Mouse (Mus musculus) liver, postnatal 0 days (tissue): ENCODE measurements at regions not wholly inside any gene's neighbourhood (a gene's known extent, or its start where the extent isn't known, plus 50 kb on each side); places are given as distances from the start of the nearest gene placed in this dataset.

Experiments used
- ATAC-seq: fragments of 200-750 bp; cut with Nextera tagmentation; 2 replicates; pipeline ENCODE4 v1.8.0; 2017; ENCODE audit warnings: mild to moderate bottlenecking, moderate library complexity
- DNase-seq: peaks from one replicate; pipeline ENCODE4 v3.0.0-alpha.2; 2016
- H3K27ac ChIP-seq: fragments of 300-500 bp; sonication (generic); 2 replicates; pipeline ENCODE4 v1.5.1; 2014; ENCODE audit warnings: antibody characterized with exemption, moderate library complexity, mild to moderate bottlenecking, low read depth
- H3K27me3 ChIP-seq: fragments of 300-500 bp; sonication (generic); 2 replicates; pipeline ENCODE4 v1.6.1; 2014; ENCODE audit warnings: low read length, control low read depth, mixed read lengths; ENCODE audit not compliant: insufficient read depth
- H3K36me3 ChIP-seq: fragments of 300-500 bp; sonication (generic); replicated peaks from 2 replicates; pipeline ENCODE4 v1.6.1; 2014; ENCODE audit warnings: mild to moderate bottlenecking, control low read depth, low read length, moderate library complexity, mixed read lengths; ENCODE audit not compliant: insufficient read depth
- H3K4me1 ChIP-seq: fragments of 300-500 bp; sonication (generic); 2 replicates; pipeline ENCODE4 v1.6.1; 2014; ENCODE audit warnings: antibody characterized with exemption, mild to moderate bottlenecking, control low read depth; ENCODE audit not compliant: insufficient read depth
- H3K4me2 ChIP-seq: fragments of 300-500 bp; sonication (generic); 2 replicates; pipeline ENCODE4 v1.6.1; 2014; ENCODE audit warnings: low read depth, mild to moderate bottlenecking, low read length, moderate library complexity, mixed read lengths
- H3K4me3 ChIP-seq: fragments of 300-500 bp; sonication (generic); 2 replicates; pipeline ENCODE4 v1.5.1; 2014; ENCODE audit warnings: low read depth, low read length
- H3K9ac ChIP-seq: fragments of 300-500 bp; sonication (generic); replicated peaks from 2 replicates; pipeline ENCODE4 v1.6.1; 2014; ENCODE audit warnings: mild to moderate bottlenecking, moderate library complexity
- H3K9me3 ChIP-seq: fragments of 300-500 bp; sonication (generic); 2 replicates; pipeline ENCODE4 v1.6.1; 2016; ENCODE audit warnings: mild to moderate bottlenecking, control low read depth, low read length, mixed read lengths
- CTCF ChIP-seq: sonication (generic); IDR thresholded peaks from 2 replicates; pipeline ENCODE4 v1.5.1; 2016; ENCODE audit warnings: antibody characterized with exemption, low read depth
- EP300 ChIP-seq: IDR thresholded peaks from 2 replicates; pipeline ENCODE4 v1.6.1; 2016; ENCODE audit warnings: antibody characterized with exemption, low read depth, mild to moderate bottlenecking
- WGBS: fragments of 180-500 bp; shearing (Covaris S2); extraction: QIAGEN DNeasy Blood & Tissue Kit; methylation state at CpG from one replicate; pipeline ENCODE4 v1.1.7; 2014; ENCODE audit not compliant: insufficient replicate concordance; 5-methylcytosine and 5-hydroxymethylcytosine counted together

DNA sequence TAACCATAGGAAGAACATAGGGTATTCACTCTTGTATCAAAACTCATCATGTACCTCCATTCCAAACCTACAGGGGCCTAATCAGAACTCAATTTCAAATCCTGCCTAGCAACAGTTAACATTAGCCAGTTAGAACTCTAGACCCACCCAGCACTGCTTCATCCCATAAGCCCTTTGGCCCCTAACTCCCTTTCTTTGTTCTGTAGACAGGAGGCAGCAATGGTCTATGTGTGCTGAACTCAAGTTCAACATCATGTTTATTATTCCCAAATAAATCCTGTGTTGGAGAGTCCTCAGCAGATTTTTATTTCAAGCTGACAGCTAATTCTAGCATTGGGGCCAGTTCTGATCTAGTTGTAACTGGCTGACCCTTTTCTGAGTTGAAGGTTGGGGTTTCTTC, 112.2 kb downstream of the Ipo8 start:
- H3K9ac ChIP-seq: no peak overlapping the region
- no peak overlapping the region for H3K27ac ChIP-seq
- no peaks in the 10 kb centered on the region for H3K4me1 ChIP-seq
- DNase-seq (no peak), ATAC-seq (no peak)
- no peaks in the 10 kb centered on the region for H3K36me3 ChIP-seq
- no peak overlapping the region for H3K4me2 ChIP-seq
- H3K4me3 ChIP-seq: no peak overlapping the region
- TF ChIP-seq CTCF (no peak), EP300 (no peak)
- no peaks in the 10 kb centered on the region for H3K9me3 ChIP-seq
- no peaks in the 10 kb centered on the region for H3K27me3 ChIP-seq

DNA sequence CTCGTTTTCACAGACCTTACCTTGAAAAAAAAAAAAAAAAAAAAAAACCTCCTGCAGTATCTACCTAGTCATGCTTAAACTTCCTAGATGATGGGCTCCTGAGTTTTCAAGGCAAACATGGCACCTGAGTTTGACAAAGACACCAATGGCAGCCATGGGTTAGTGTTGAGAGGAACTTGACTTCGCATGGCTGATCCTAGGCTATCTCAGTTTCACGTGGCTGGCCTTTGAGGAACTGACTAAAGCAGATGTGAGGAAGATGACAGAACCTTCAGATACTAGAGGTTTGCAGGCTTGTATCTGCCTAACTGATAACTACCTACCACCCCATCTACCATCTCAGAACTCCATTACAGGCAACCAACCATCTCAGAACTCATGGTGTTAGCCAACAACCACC, 120.9 kb downstream of the Ipo8 start:
- no peaks in the 10 kb centered on the region for H3K4me1 ChIP-seq
- H3K27ac ChIP-seq: no peak overlapping the region
- H3K9me3 ChIP-seq: no peaks in the 10 kb centered on the region
- no peak overlapping the region for H3K4me3 ChIP-seq
- TF ChIP-seq CTCF (no peak), EP300 (no peak)
- H3K4me2 ChIP-seq: no peak overlapping the region
- no peak overlapping the region for H3K9ac ChIP-seq
- 58% methylated on average over 3 of the region's 3 CpGs for WGBS
- ATAC-seq: 0 out of 2 replicates have a peak, but pooled peaks have one; percentile 27
- no peaks in the 10 kb centered on the region for H3K27me3 ChIP-seq
- DNase-seq: no peak
- H3K36me3 ChIP-seq: no peaks in the 10 kb centered on the region

DNA sequence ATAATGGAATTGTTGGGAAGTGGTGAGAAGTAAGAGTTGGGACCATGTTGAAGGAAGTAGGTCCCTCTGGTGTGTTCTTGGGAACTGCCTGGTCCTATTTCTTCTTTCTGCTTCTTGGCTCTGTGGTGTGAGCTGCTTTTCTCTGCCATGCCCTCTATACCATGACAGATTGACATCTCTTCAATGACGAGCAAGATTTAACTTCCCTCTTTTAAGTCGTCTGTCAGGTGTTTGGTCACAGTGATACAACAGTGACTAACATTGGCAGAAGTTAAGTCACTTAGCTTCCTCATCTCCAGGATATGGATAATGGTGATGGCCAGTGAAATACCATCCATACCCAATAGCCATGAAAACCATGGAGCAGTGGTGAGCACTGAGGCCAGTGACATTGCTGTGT, 122.9 kb downstream of the Ipo8 start:
- no peaks in the 10 kb centered on the region for H3K4me1 ChIP-seq
- no peak overlapping the region for H3K4me2 ChIP-seq
- no peak overlapping the region for H3K4me3 ChIP-seq
- H3K9ac ChIP-seq: no peak overlapping the region
- no peaks in the 10 kb centered on the region for H3K9me3 ChIP-seq
- WGBS: 27% methylated on average over 2 of the region's 2 CpGs
- ATAC-seq (no peak), DNase-seq (no peak)
- TF ChIP-seq EP300: no peak
- no peak for TF ChIP-seq CTCF
- H3K27ac ChIP-seq: no peak overlapping the region
- no peaks in the 10 kb centered on the region for H3K36me3 ChIP-seq
- no peaks in the 10 kb centered on the region for H3K27me3 ChIP-seq

DNA sequence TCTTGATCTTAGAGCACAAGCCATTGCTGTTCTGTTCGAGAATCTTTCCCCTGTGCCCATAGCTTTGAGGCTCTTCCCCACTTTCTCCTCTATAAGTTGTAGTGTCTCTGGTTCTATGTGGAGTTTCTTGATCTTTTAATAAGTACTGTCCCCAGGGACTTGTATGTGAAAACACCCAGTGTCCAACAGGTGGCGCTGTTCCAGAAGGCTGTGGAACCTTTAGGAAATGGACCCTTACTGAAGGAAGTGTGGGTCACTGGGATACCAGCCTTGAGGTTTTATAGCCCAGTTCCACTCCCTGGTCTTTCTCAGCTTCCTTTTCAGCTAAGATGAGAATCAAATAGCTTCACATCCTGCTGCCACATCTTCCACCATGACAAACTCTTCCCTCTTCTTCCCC, 125.6 kb downstream of the Ipo8 start:
- H3K27me3 ChIP-seq: no peaks in the 10 kb centered on the region
- no peak overlapping the region for H3K27ac ChIP-seq
- no peak for TF ChIP-seq EP300
- peak; percentile 79 for TF ChIP-seq CTCF
- no peaks in the 10 kb centered on the region for H3K4me1 ChIP-seq
- no peak overlapping the region for H3K4me3 ChIP-seq
- ATAC-seq: no peak
- H3K4me2 ChIP-seq: no peak overlapping the region
- DNase-seq: peak; percentile 65
- H3K36me3 ChIP-seq: no peaks in the 10 kb centered on the region
- 21% methylated on average over 2 of the region's 2 CpGs for WGBS
- no peaks in the 10 kb centered on the region for H3K9me3 ChIP-seq
- H3K9ac ChIP-seq: no peak overlapping the region

DNA sequence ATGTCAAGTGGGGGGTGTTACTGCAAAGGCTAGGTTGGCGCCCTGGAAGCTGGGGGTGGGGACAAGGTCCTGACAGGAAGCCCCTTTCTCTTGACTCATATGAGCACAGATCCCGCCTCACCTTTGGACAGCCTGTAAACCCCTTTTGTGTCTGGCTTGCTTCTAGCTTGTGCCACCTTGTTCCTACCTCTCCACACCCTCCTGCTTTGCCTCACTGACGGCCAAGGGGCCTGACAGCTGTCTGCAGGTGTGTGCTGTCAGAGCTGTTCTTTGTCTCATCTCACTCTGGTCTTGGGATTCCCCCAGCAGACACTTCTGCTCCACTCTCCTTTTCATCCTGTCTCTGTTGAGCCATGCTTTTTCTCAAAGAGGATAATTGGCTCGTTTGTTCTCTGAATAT, 137.9 kb downstream of the Ipo8 start:
- no peaks in the 10 kb centered on the region for H3K27me3 ChIP-seq
- H3K4me2 ChIP-seq: no peak overlapping the region
- TF ChIP-seq EP300: no peak
- TF ChIP-seq CTCF: no peak
- no peak overlapping the region for H3K4me3 ChIP-seq
- ATAC-seq: no peak
- no peaks in the 10 kb centered on the region for H3K36me3 ChIP-seq
- no peaks in the 10 kb centered on the region for H3K4me1 ChIP-seq
- H3K27ac ChIP-seq: no peak overlapping the region
- H3K9me3 ChIP-seq: no peaks in the 10 kb centered on the region
- 42% methylated on average over 4 of the region's 4 CpGs for WGBS
- DNase-seq: no peak
- H3K9ac ChIP-seq: no peak overlapping the region

DNA sequence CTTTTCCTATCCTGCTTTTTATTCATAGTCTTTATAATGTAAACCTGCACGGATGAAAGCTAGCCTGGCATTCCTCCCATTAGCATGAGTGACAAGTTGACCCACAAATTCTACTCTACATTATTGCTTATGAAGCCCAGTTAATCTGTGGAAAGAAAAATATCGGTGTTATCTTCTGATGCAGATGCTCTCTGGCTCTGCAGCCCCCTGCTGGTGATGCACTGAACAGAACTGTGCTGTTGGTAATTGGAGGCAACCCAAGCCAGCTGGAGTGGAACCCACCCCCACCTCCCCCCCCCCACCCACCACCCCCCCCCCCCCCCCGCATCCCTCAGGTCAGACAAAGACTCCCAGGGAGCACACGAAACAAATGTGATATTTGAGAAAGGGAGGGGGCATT, 143.5 kb downstream of the Ipo8 start:
- no peak overlapping the region for H3K9ac ChIP-seq
- H3K4me3 ChIP-seq: no peak overlapping the region
- H3K4me1 ChIP-seq: no peaks in the 10 kb centered on the region
- H3K27ac ChIP-seq: no peak overlapping the region
- ATAC-seq: no peak
- H3K36me3 ChIP-seq: no peaks in the 10 kb centered on the region
- peak; percentile 67 for DNase-seq
- H3K27me3 ChIP-seq: no peaks in the 10 kb centered on the region
- WGBS: 30% methylated on average over 3 of the region's 4 CpGs
- no peak overlapping the region for H3K4me2 ChIP-seq
- no peaks in the 10 kb centered on the region for H3K9me3 ChIP-seq
- TF ChIP-seq CTCF (peak; percentile 80), EP300 (no peak)

DNA sequence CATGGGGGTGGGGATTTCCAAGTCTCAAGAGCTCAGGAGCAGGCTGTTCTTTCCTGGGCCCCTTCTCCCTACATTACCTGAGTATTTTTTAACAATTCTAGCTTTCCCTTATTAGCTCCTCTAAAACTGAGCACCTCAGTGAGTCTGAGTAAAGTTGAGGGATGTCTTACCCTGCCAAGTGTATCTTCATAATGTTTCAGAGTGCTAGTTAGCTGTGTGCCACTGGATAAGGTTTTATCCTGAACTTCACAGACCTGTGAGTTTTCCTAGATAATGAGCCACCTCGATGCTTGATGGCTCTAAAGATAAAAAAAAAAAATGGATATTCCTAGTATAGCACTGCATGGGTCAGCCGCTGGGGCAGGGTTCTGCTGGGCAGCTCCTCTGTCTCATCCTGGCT, 171.1 kb downstream of the Ipo8 start:
- Histone ChIP-seq H3K36me3 (no peaks in the 10 kb centered on the region), H3K27me3 (no peaks in the 10 kb centered on the region), H3K27ac (no peak overlapping the region), H3K4me3 (no peak overlapping the region), H3K9ac (no peak overlapping the region), H3K9me3 (no peaks in the 10 kb centered on the region), H3K4me2 (no peak overlapping the region), H3K4me1 (no peaks in the 10 kb centered on the region)
- no peak for TF ChIP-seq EP300
- no peak for TF ChIP-seq CTCF
- ATAC-seq (no peak), DNase-seq (no peak)
- WGBS: 60% methylated on average over 2 of the region's 2 CpGs
